Mouse (Mus musculus): ENCODE measurements around the gene Lrrc72.

GRCm38 (mm10) chr12:36214389-36215148 lies 38.6 kb downstream of the Lrrc72 start:
- TF ChIP-seq POLR2A (IDR thresholded peaks at IDR 0.05; ENCODE audit: extremely low read depth, insufficient read depth, low read length) (no peak), CTCF (IDR thresholded peaks at IDR 0.05; ENCODE audit: low read depth, low read length) (no peak)

Data from liver, adult 2 months (tissue).